Mouse (Mus musculus) limb, embryonic 14.5 days (tissue): Measurements from ENCODE around the gene Rnf130. TPM values are rescaled to one million over a fixed set of nuclear protein-coding genes. Genes with fewer than 3 reads are reported as not detected.

Experiments
- ATAC-seq: fragments of 200-750 bp; cut with Nextera tagmentation; 2 replicates; pipeline ENCODE4 v1.8.0; 2017; ENCODE audit warnings: low read depth, moderate number of reproducible peaks, moderate TSS enrichment; ENCODE audit not compliant: low FRiP score
- DNase-seq: peaks from one replicate; pipeline ENCODE4 v3.0.0-alpha.2; 2015; ENCODE audit warnings: low spot score
- H3K27ac ChIP-seq: fragments of 300-500 bp; sonication (generic); replicated peaks from 2 replicates; pipeline ENCODE4 v1.5.1; 2014; ENCODE audit warnings: low read depth, mild to moderate bottlenecking, low read length, moderate library complexity, mixed read lengths
- H3K27me3 ChIP-seq: fragments of 300-500 bp; sonication (generic); 2 replicates; pipeline ENCODE4 v1.6.1; 2014; ENCODE audit warnings: low read length, mixed read lengths; ENCODE audit not compliant: control insufficient read depth, insufficient read depth
- H3K36me3 ChIP-seq: fragments of 300-500 bp; sonication (generic); 2 replicates; pipeline ENCODE4 v1.6.1; 2014; ENCODE audit warnings: mild to moderate bottlenecking, low read length, moderate library complexity, mixed read lengths; ENCODE audit not compliant: control insufficient read depth, insufficient read depth
- H3K4me1 ChIP-seq: fragments of 300-500 bp; sonication (generic); 2 replicates; pipeline ENCODE4 v1.6.1; 2014; ENCODE audit warnings: antibody characterized with exemption, low read length, mixed read lengths; ENCODE audit not compliant: control insufficient read depth, insufficient read depth
- H3K4me2 ChIP-seq: fragments of 300-500 bp; sonication (generic); replicated peaks from 2 replicates; pipeline ENCODE4 v1.6.1; 2014; ENCODE audit warnings: low read depth, mild to moderate bottlenecking, low read length, moderate library complexity; ENCODE audit not compliant: severe bottlenecking
- H3K4me3 ChIP-seq: fragments of 300-500 bp; sonication (generic); replicated peaks from 2 replicates; pipeline ENCODE4 v1.5.1; 2014; ENCODE audit warnings: low read length
- H3K9ac ChIP-seq: fragments of 300-500 bp; sonication (generic); 2 replicates; pipeline ENCODE4 v1.6.1; 2014; ENCODE audit warnings: mild to moderate bottlenecking, low read depth, low read length, moderate library complexity; ENCODE audit not compliant: severe bottlenecking
- H3K9me3 ChIP-seq: fragments of 300-500 bp; sonication (generic); 2 replicates; pipeline ENCODE4 v1.6.1; 2016; ENCODE audit warnings: low read length; ENCODE audit not compliant: control insufficient read depth
- POLR2A ChIP-seq: fragments of 200-500 bp; IDR thresholded peaks from 2 replicates; pipeline ENCODE4 v1.8.0; 2012; ENCODE audit warnings: inconsistent platforms, mild to moderate bottlenecking, moderate library complexity, borderline replicate concordance; ENCODE audit not compliant: insufficient read depth, insufficient read length; ENCODE audit errors: extremely low read depth
- WGBS: fragments of 180-500 bp; shearing (Covaris S2); extraction: QIAGEN DNeasy Blood & Tissue Kit; methylation state at CpG from one replicate; pipeline ENCODE4 v1.1.7; 2014; 5-methylcytosine and 5-hydroxymethylcytosine counted together
- polyA plus RNA-seq, 2 experiments: library from polyadenylated mRNA; depleted of rRNA in 1 of 2; stranded (reverse) in 1 of 2; unstranded in 1 of 2; fragments of >200 nt; fragmentation: Nextera tagmentation in 1 of 2; extraction: Ambion mirVana in 1 of 2; gene quantifications; 2 replicates each; pipeline versions ENCODE4 v1.2.1 to v1.2.3; 2012 to 2014

Rnf130 gene
- polyA plus RNA-seq, 2 experiments: 56.7 to 90.3 TPM

- 40% methylated on average over 7 of the region's 7 CpGs for WGBS
- H3K4me3 ChIP-seq: no peak overlapping the region
Observed at GRCm38 (mm10) chr11:50062116-50062515, 37.0 kb downstream of the Rnf130 start.

GRCm38 (mm10) chr11:50066088-50066487 lies 40.9 kb downstream of the Rnf130 start:
- no peaks in the 10 kb centered on the region for H3K9me3 ChIP-seq
- DNase-seq (no peak), ATAC-seq (no peak)
- H3K4me3 ChIP-seq: no peak overlapping the region
- H3K4me1 ChIP-seq: no peaks in the 10 kb centered on the region
- no peak overlapping the region for H3K27ac ChIP-seq
- WGBS: 83% methylated on average over 2 of the region's 2 CpGs
- no peak overlapping the region for H3K9ac ChIP-seq
- H3K36me3 ChIP-seq: peaks cover under 1% of the 10 kb centered on the region
- H3K4me2 ChIP-seq: no peak overlapping the region
- TF ChIP-seq POLR2A: no peak
- no peaks in the 10 kb centered on the region for H3K27me3 ChIP-seq

More at GRCm38 (mm10) chr11:50062116-50062515, 37.0 kb downstream of the Rnf130 start:
- TF ChIP-seq POLR2A: no peak
- DNase-seq (no peak), ATAC-seq (no peak)
- H3K9me3 ChIP-seq: no peaks in the 10 kb centered on the region
- no peak overlapping the region for H3K27ac ChIP-seq
- no peak overlapping the region for H3K9ac ChIP-seq
- peaks cover 6% of the 10 kb centered on the region; the same call in 1 of the 2 replicates for H3K36me3 ChIP-seq
- H3K4me2 ChIP-seq: no peak overlapping the region
- no peaks in the 10 kb centered on the region for H3K27me3 ChIP-seq
- H3K4me1 ChIP-seq: no peaks in the 10 kb centered on the region

GRCm38 (mm10) chr11:50073830-50074229 lies 48.7 kb downstream of the Rnf130 start:
- Histone ChIP-seq H3K27ac (no peak overlapping the region), H3K27me3 (no peaks in the 10 kb centered on the region), H3K4me1 (no peaks in the 10 kb centered on the region), H3K36me3 (peaks cover 17% of the 10 kb centered on the region), H3K4me2 (no peak overlapping the region), H3K9ac (no peak overlapping the region), H3K9me3 (no peaks in the 10 kb centered on the region), H3K4me3 (no peak overlapping the region)
- DNase-seq (no peak), ATAC-seq (no peak)
- 90% methylated on average over 10 of the region's 10 CpGs for WGBS
- TF ChIP-seq POLR2A: no peak

- TF ChIP-seq POLR2A: no peak
- no peak for DNase-seq
- H3K9ac ChIP-seq: no peak overlapping the region
- H3K9me3 ChIP-seq: no peaks in the 10 kb centered on the region
- no peak overlapping the region for H3K4me2 ChIP-seq
- H3K4me1 ChIP-seq: no peaks in the 10 kb centered on the region
- ATAC-seq: no peak
- WGBS: 90% methylated on average over 4 of the region's 4 CpGs
- H3K36me3 ChIP-seq: peaks cover 10% of the 10 kb centered on the region; the same call in 1 of the 2 replicates
- H3K4me3 ChIP-seq: no peak overlapping the region
- H3K27me3 ChIP-seq: no peaks in the 10 kb centered on the region
- H3K27ac ChIP-seq: no peak overlapping the region
Observed at GRCm38 (mm10) chr11:50076756-50077155, 51.6 kb downstream of the Rnf130 start.

- no peak overlapping the region for H3K9ac ChIP-seq
- 94% methylated on average over 5 of the region's 5 CpGs for WGBS
- TF ChIP-seq POLR2A: no peak
- no peak for DNase-seq
- H3K27me3 ChIP-seq: no peaks in the 10 kb centered on the region
- no peak overlapping the region for H3K27ac ChIP-seq
- H3K4me3 ChIP-seq: no peak overlapping the region
- peaks cover 6% of the 10 kb centered on the region for H3K36me3 ChIP-seq
- H3K4me1 ChIP-seq: no peaks in the 10 kb centered on the region
- ATAC-seq: no peak
- no peak overlapping the region for H3K4me2 ChIP-seq
- H3K9me3 ChIP-seq: no peaks in the 10 kb centered on the region
Observed at GRCm38 (mm10) chr11:50081365-50082190, 56.4 kb downstream of the Rnf130 start.

- ATAC-seq (no peak), DNase-seq (no peak)
- no peak for TF ChIP-seq POLR2A
- Histone ChIP-seq H3K9me3 (no peaks in the 10 kb centered on the region), H3K4me1 (no peaks in the 10 kb centered on the region), H3K9ac (no peak overlapping the region), H3K4me2 (no peak overlapping the region), H3K27ac (no peak overlapping the region), H3K4me3 (no peak overlapping the region), H3K27me3 (no peaks in the 10 kb centered on the region), H3K36me3 (peaks cover 42% of the 10 kb centered on the region)
- WGBS: 89% methylated on average over 3 of the region's 3 CpGs
Observed at GRCm38 (mm10) chr11:50086211-50086610, 61.1 kb downstream of the Rnf130 start.
